Mouse (Mus musculus): ENCODE measurements around the gene Ostn.
A peak's percentile ranks its signal among the peaks of the same experiment; 100 is the strongest.

DNA sequence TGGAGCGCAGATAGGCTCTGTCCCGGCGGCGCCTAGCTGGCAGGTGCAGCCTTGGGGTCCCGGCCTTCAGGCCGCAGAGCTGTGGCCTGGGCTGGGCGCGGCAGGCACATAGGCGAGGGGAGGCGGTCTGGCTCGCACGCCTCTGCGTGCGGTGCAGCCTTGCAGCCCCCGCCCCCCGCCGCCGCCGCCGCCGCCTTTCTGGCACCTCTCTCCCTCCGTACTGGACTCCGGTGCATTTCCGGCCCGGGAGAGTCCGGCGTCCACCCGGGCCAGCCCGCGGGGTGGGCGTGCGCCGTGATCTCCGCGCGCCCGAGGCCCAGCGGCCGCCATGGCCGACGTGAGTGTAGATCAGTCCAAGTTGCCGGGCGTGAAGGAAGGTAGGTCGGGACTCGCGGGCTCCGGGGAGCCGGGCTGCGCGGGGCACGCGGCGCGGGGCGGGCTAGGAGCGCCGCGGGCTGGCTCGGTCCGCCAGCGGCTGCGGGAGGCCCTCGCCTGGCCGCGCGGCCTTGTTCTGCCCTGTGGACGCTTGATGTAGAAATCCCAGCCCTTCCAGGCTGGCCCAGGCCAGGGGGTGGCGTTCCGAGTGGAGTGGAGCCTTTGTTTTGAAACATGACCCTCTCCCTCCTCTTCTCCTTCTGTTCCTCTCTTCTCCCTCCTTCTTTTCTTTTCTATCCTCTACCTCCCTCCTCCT is 81.6 kb downstream of the Ostn start, which contains the start of gene Ccdc50:
- TF ChIP-seq CTCF (IDR thresholded peaks at IDR 0.05 in 2 of 3, conservative IDR thresholded peaks at IDR 0.05 in 1 of 3; ENCODE audit: control insufficient read depth in 1 of 3, insufficient read depth in 1 of 3, low read depth in 2 of 3, low read length in 3 of 3, poor library complexity in 1 of 3, severe bottlenecking in 1 of 3) (no peak), MAFK (IDR thresholded peaks at IDR 0.05; ENCODE audit: borderline replicate concordance, low read depth, low read length) (no peak), EP300 (IDR thresholded peaks at IDR 0.05; ENCODE audit: low read depth in 1 of 2, low read length in 2 of 2) (no peak), POLR2AphosphoS5 (IDR thresholded peaks at IDR 0.05; ENCODE audit: borderline replicate concordance, low read depth, low read length) (no peak), POLR2A (IDR thresholded peaks at IDR 0.05; ENCODE audit: control insufficient read depth in 1 of 2, insufficient read depth in 1 of 2, low read depth in 1 of 2, low read length in 2 of 2, poor library complexity in 1 of 2) (peak; percentile 33 to 59; a peak in 2 of 4 replicates), USF2 (IDR thresholded peaks at IDR 0.05; ENCODE audit: borderline replicate concordance in 1 of 2, insufficient read depth in 1 of 2, low read depth in 1 of 2, low read length in 2 of 2) (no peak)

Measured in MEL (cell line).